Mouse (Mus musculus) activated CD4-positive, CD25-positive, alpha-beta regulatory T cell, adult 4 months (primary cell): ENCODE results near the gene BC049762. TPM values are rescaled to one million over a fixed set of nuclear protein-coding genes. Genes with fewer than 3 reads are reported as not detected.

Experiments
- ATAC-seq: one replicate; pipeline ENCODE4 v1.8.0; 2017
- polyA plus RNA-seq, 2 experiments: library from polyadenylated mRNA; unstranded; fragments of 100-300 nt; shearing (Covaris generic); gene quantifications; one replicate each; pipeline ENCODE4 v1.2.1; 2017

BC049762 gene
- not detected for polyA plus RNA-seq

GRCm38 (mm10) chr11:51262342-51263285, at the start of gene BC049762:
Gene BC049762 (minus strand): TSS chr11:51263046.
- ATAC-seq, result peak; percentile 88

- no peak for ATAC-seq
Observed at GRCm38 (mm10) chr11:51311846-51312245, 49.0 kb upstream of the BC049762 start.

GRCm38 (mm10) chr11:51308306-51308705, 45.5 kb upstream of the BC049762 start:
- no peak for ATAC-seq

- no peak for ATAC-seq
Observed at GRCm38 (mm10) chr11:51303981-51304553, 41.2 kb upstream of the BC049762 start.

GRCm38 (mm10) chr11:51302396-51302795, 39.5 kb upstream of the BC049762 start:
- no peak for ATAC-seq

- ATAC-seq, result no peak
Observed at GRCm38 (mm10) chr11:51298691-51299090, 35.8 kb upstream of the BC049762 start.

- ATAC-seq, result no peak
Observed at GRCm38 (mm10) chr11:51295742-51296141, 32.9 kb upstream of the BC049762 start.

- no peak for ATAC-seq
Observed at GRCm38 (mm10) chr11:51293956-51294530, 31.2 kb upstream of the BC049762 start.

GRCm38 (mm10) chr11:51290066-51290955, 27.5 kb upstream of the BC049762 start:
- ATAC-seq, result no peak

GRCm38 (mm10) chr11:51289564-51290041, 26.8 kb upstream of the BC049762 start, which contains the start of gene Col23a1:
Gene Col23a1 (plus strand): TSS chr11:51289920.
- no peak for ATAC-seq

- ATAC-seq, result no peak
Observed at GRCm38 (mm10) chr11:51274418-51274817, 11.6 kb upstream of the BC049762 start.

GRCm38 (mm10) chr11:51265326-51265725, 2.5 kb upstream of the BC049762 start:
- no peak for ATAC-seq

- ATAC-seq, result no peak
Observed at GRCm38 (mm10) chr11:51264352-51264751, 1.5 kb upstream of the BC049762 start.

- no peak for ATAC-seq
Observed at GRCm38 (mm10) chr11:51263286-51263831, 513 bp upstream of the BC049762 start.

- ATAC-seq, result no peak
Observed at GRCm38 (mm10) chr11:51261680-51262219, 1.1 kb downstream of the BC049762 start, which contains the start of gene Clk4. Gene Clk4 (plus strand): TSS chr11:51261730.

GRCm38 (mm10) chr11:51257006-51257405, 5.8 kb downstream of the BC049762 start:
- no peak for ATAC-seq

- ATAC-seq, result no peak
Observed at GRCm38 (mm10) chr11:51242897-51243296, 19.9 kb downstream of the BC049762 start.

GRCm38 (mm10) chr11:51234626-51235025, 28.2 kb downstream of the BC049762 start:
- no peak for ATAC-seq

GRCm38 (mm10) chr11:51227104-51227503, 35.7 kb downstream of the BC049762 start:
- no peak for ATAC-seq

- no peak for ATAC-seq
Observed at GRCm38 (mm10) chr11:51220308-51220707, 42.5 kb downstream of the BC049762 start, which contains the start of gene Gm12569. Gene Gm12569 (plus strand): TSS chr11:51220473.

GRCm38 (mm10) chr11:51219396-51219980, 43.4 kb downstream of the BC049762 start:
- ATAC-seq, result no peak
